Mouse (Mus musculus): ENCODE results near the gene Itpr3. TPM values are rescaled to one million over a fixed set of nuclear protein-coding genes. Genes with fewer than 3 reads are reported as not detected.

Itpr3 gene
- polyA plus RNA-seq, 1 experiment from 2014 or later, result 0.45 TPM

DNA sequence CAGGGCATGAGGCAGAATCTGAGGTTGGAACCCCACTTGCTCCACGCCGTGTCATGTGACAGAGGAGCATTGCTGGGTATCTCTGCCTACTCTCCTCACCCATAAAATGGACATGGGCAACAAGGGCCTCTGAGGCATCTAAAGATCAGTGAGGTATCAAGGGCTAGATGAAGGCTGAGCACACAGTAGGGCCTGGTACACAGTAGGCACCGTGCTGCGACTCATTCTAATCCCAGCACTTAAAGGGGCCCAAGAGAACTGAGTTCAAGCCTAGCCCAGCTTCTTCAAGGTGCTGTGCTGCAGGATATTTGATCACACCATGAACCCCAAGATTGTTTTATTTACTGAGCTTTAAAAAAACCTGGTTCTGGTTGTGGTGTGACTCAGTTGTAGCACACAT, 26.2 kb upstream of the Itpr3 start:
- peaks cover 10% of the 10 kb centered on the region; the same call in 1 of the 2 replicates for H3K4me1 ChIP-seq (ENCODE audit: insufficient read depth)
- H3K27ac ChIP-seq (ENCODE audit: low read depth), result no peak overlapping the region
- WGBS (ENCODE audit: insufficient replicate concordance), result 86% methylated on average over 4 of the region's 4 CpGs
- H3K9me3 ChIP-seq (ENCODE audit: low read length), result no peaks in the 10 kb centered on the region
- H3K36me3 ChIP-seq (replicated peaks; ENCODE audit: insufficient read depth, low read length), result peaks cover 2% of the 10 kb centered on the region; the same call in 1 of the 2 replicates
- H3K4me3 ChIP-seq (ENCODE audit: low read depth, low read length), result no peak overlapping the region
- no peak for ATAC-seq
- no peak overlapping the region for H3K9ac ChIP-seq (replicated peaks)
- H3K4me2 ChIP-seq (ENCODE audit: low read depth, low read length), result no peak overlapping the region
- DNase-seq, result no peak
- no peak for TF ChIP-seq EP300 (IDR thresholded peaks at IDR 0.05; ENCODE audit: low read depth)
- H3K27me3 ChIP-seq (ENCODE audit: insufficient read depth, low read length), result no peaks in the 10 kb centered on the region

DNA sequence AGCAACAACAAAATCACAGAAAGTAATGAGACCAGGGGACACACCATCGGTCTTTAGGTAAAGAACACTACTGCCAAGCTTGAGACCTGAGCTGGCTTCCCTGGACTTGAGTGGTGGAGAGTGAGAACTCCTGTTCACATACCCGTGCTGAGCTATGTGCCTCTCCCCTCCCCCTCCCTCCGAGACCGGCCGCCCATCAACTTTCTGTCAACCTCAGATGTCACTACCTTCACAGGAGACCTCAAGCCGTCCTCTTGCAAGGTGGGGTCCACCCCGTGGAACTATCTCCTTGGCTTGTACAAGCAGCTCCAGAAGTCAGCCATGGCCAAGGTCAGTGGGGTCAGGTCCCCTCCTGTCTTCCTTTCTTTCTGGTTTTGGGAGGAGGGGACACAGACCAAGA, 24.8 kb upstream of the Itpr3 start:
- peaks cover 5% of the 10 kb centered on the region; the same call in 1 of the 2 replicates for H3K4me1 ChIP-seq (ENCODE audit: insufficient read depth)
- H3K27ac ChIP-seq (ENCODE audit: low read depth), result no peak overlapping the region
- WGBS (ENCODE audit: insufficient replicate concordance), result 52% methylated on average over 7 of the region's 7 CpGs
- H3K36me3 ChIP-seq (replicated peaks; ENCODE audit: insufficient read depth, low read length), result no peaks in the 10 kb centered on the region
- no peaks in the 10 kb centered on the region for H3K9me3 ChIP-seq (ENCODE audit: low read length)
- no peaks in the 10 kb centered on the region for H3K27me3 ChIP-seq (ENCODE audit: insufficient read depth, low read length)
- H3K4me2 ChIP-seq (ENCODE audit: low read depth, low read length), result peak overlapping the region; percentile 24; the same call in 1 of the 2 replicates
- H3K4me3 ChIP-seq (ENCODE audit: low read depth, low read length), result no peak overlapping the region
- ATAC-seq (no peak), DNase-seq (no peak)
- H3K9ac ChIP-seq (replicated peaks), result no peak overlapping the region
- TF ChIP-seq EP300 (IDR thresholded peaks at IDR 0.05; ENCODE audit: low read depth) (no peak), CTCF (IDR thresholded peaks at IDR 0.05; ENCODE audit: low read depth) (no peak)

DNA sequence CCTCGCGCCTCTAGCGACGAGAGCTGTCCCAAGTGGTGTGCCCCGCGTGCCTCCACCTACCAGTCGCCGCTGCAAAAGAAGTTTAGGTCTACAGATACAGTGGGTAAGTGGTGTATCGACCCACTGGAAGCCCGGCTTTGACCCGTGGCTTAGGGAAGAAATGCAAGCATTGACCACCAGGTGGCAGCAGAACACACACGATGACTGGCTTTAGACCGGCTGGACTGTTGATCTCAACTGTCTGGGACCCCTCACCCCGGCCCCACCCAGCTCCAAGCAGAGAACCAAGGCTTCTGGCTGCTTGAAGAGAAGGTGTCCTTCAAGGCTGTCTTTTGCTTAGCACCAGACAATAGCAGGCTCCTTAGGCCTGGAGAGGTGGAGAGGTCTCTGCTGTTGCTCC, 24.2 kb upstream of the Itpr3 start:
- under 1% methylated on average over 14 of the region's 14 CpGs for WGBS (ENCODE audit: insufficient replicate concordance)
- no peak overlapping the region for H3K9ac ChIP-seq (replicated peaks)
- peak; percentile 24; the same call in 1 of the 2 replicates for ATAC-seq
- TF ChIP-seq EP300 (IDR thresholded peaks at IDR 0.05; ENCODE audit: low read depth) (no peak), CTCF (IDR thresholded peaks at IDR 0.05; ENCODE audit: low read depth) (peak; percentile 96)
- H3K4me1 ChIP-seq (ENCODE audit: insufficient read depth), result peaks cover 2% of the 10 kb centered on the region; the same call in 1 of the 2 replicates
- no peaks in the 10 kb centered on the region for H3K9me3 ChIP-seq (ENCODE audit: low read length)
- H3K27ac ChIP-seq (ENCODE audit: low read depth), result no peak overlapping the region
- no peaks in the 10 kb centered on the region for H3K36me3 ChIP-seq (replicated peaks; ENCODE audit: insufficient read depth, low read length)
- peak; percentile 86 for DNase-seq
- H3K4me2 ChIP-seq (ENCODE audit: low read depth, low read length), result peak overlapping the region; percentile 24; the same call in 1 of the 2 replicates
- no peak overlapping the region for H3K4me3 ChIP-seq (ENCODE audit: low read depth, low read length)
- no peaks in the 10 kb centered on the region for H3K27me3 ChIP-seq (ENCODE audit: insufficient read depth, low read length)

DNA sequence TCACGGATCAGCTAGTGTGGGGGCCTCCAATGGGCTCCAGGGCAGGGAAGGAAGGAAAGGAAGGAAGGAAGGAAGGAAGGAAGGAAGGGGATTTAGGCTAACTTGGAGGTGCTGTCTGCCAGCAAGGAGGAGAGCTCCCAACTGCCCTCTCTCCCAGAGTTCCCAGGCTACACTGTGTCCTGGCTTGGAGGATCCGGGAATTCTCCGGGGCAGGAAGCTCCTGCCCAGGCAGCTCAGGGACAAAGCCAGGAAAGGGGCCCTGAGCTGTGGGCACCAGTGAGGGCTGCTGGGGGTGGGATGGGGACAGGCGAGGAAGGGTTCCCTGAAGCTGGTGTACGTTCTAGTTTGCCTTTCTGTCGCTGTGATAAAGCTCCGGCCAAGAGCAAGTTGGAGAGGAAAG, 20.6 kb upstream of the Itpr3 start:
- Histone ChIP-seq H3K4me1 (ENCODE audit: insufficient read depth) (peaks cover 9% of the 10 kb centered on the region; the same call in 1 of the 2 replicates), H3K27ac (ENCODE audit: low read depth) (no peak overlapping the region), H3K27me3 (ENCODE audit: insufficient read depth, low read length) (no peaks in the 10 kb centered on the region), H3K36me3 (replicated peaks; ENCODE audit: insufficient read depth, low read length) (no peaks in the 10 kb centered on the region), H3K4me3 (ENCODE audit: low read depth, low read length) (no peak overlapping the region), H3K9me3 (ENCODE audit: low read length) (no peaks in the 10 kb centered on the region), H3K9ac (replicated peaks) (no peak overlapping the region), H3K4me2 (ENCODE audit: low read depth, low read length) (no peak overlapping the region)
- TF ChIP-seq EP300 (IDR thresholded peaks at IDR 0.05; ENCODE audit: low read depth) (no peak), CTCF (IDR thresholded peaks at IDR 0.05; ENCODE audit: low read depth) (no peak)
- DNase-seq, result no peak
- WGBS (ENCODE audit: insufficient replicate concordance), result 51% methylated on average over 7 of the region's 7 CpGs
- no peak for ATAC-seq

DNA sequence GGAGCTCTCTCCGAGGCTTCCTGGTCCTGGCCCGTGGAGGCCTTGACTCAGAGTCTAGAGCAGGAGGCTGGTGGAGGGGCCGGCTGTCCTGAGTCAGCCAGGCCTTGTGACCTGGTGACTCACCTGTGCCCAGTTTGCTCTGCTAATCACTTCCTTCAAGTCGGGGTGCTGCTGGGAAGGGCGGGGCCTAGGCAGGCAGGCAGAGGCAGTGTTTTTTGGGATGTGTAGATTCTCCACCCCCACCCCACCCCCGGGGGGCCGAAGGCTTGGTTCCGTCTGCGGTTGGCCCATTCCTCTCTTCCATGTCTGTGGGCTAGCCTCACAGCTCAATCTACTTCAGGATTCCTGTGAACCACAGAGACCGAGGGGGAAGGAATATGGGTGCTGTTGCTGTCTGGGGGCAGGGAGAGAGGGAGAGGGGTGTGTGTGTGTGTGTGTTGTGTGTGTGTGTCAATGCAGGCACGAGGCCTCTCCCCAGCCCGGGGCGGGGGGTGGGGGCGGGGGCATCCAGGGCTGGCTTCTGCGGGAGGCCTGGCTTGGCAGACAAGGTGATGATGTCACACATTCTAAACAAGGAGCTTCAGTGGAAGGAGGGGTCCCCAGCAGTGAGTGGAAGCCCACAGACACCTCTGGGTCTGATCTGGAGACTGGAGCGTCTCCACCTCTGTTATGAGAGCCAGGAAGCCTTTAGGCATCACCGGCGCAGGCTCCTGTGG, 18.6 kb upstream of the Itpr3 start:
- 46% methylated on average over 16 of the region's 18 CpGs for WGBS (ENCODE audit: insufficient replicate concordance)
- peaks cover 9% of the 10 kb centered on the region; the same call in 1 of the 2 replicates for H3K4me1 ChIP-seq (ENCODE audit: insufficient read depth)
- no peak overlapping the region for H3K4me3 ChIP-seq (ENCODE audit: low read depth, low read length)
- no peaks in the 10 kb centered on the region for H3K27me3 ChIP-seq (ENCODE audit: insufficient read depth, low read length)
- H3K9ac ChIP-seq (replicated peaks), result no peak overlapping the region; the same call in 1 of the 2 replicates
- no peak overlapping the region for H3K27ac ChIP-seq (ENCODE audit: low read depth)
- DNase-seq (no peak), ATAC-seq (no peak)
- TF ChIP-seq CTCF (IDR thresholded peaks at IDR 0.05; ENCODE audit: low read depth), result no peak
- TF ChIP-seq EP300 (IDR thresholded peaks at IDR 0.05; ENCODE audit: low read depth), result no peak
- H3K36me3 ChIP-seq (replicated peaks; ENCODE audit: insufficient read depth, low read length), result no peaks in the 10 kb centered on the region
- no peaks in the 10 kb centered on the region for H3K9me3 ChIP-seq (ENCODE audit: low read length)
- 0 out of 2 replicates have a peak overlapping the region, but pooled peaks have one; percentile 6 for H3K4me2 ChIP-seq (ENCODE audit: low read depth, low read length)

DNA sequence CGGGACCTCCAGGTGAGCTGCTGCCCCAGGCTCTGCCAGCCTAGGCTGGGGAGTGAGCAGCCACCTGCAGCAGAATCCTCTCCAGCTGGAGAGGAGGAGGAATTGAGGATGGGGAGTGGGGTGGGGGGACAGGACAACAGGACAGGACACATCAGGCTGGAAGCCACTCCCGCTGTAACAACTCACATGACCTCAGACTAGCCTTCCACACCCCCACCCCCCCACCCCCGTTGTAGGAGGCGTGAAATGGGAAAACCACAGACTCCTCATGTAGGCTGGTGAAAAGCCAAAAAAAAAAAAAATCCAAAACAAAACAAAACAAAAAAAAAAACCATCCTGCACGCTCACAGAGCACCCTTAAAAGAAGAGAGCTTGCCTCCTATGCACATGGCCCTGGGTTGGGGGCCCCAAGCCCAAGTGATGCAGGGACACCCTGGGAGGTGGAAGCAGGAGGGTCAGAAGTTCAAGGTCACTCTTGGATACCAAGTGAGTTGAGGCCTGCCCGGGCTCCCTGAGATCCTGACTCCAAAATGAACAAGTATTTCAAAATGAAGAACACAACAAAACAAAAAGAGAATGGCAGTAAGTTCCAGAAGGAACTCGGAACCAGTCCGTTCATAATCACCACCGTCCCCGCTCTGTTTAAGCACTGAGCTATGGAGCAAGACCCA, 17.5 kb upstream of the Itpr3 start:
- H3K4me3 ChIP-seq (ENCODE audit: low read depth, low read length), result no peak overlapping the region
- H3K4me1 ChIP-seq (ENCODE audit: insufficient read depth), result peaks cover 9% of the 10 kb centered on the region; the same call in 1 of the 2 replicates
- no peak overlapping the region for H3K9ac ChIP-seq (replicated peaks)
- H3K9me3 ChIP-seq (ENCODE audit: low read length), result no peaks in the 10 kb centered on the region
- 0 out of 2 replicates have a peak overlapping the region, but pooled peaks have one; percentile 22 for H3K4me2 ChIP-seq (ENCODE audit: low read depth, low read length)
- ATAC-seq (no peak), DNase-seq (no peak)
- H3K27ac ChIP-seq (ENCODE audit: low read depth), result no peak overlapping the region
- 62% methylated on average over 10 of the region's 10 CpGs for WGBS (ENCODE audit: insufficient replicate concordance)
- no peaks in the 10 kb centered on the region for H3K27me3 ChIP-seq (ENCODE audit: insufficient read depth, low read length)
- no peaks in the 10 kb centered on the region for H3K36me3 ChIP-seq (replicated peaks; ENCODE audit: insufficient read depth, low read length)
- TF ChIP-seq EP300 (IDR thresholded peaks at IDR 0.05; ENCODE audit: low read depth), result no peak
- TF ChIP-seq CTCF (IDR thresholded peaks at IDR 0.05; ENCODE audit: low read depth), result no peak

All from liver, postnatal 0 days (tissue).